Mouse (Mus musculus) adrenal gland, postnatal 10 days (tissue): ENCODE measurements at regions not wholly inside any gene's neighbourhood (a gene's known extent, or its start where the extent isn't known, plus 50 kb on each side); places are given as distances from the start of the nearest gene placed in this dataset.
"Not testable (repeated sequence)": the region's sequence is repeated elsewhere in the genome, so short reads cannot be mapped to it uniquely, and the experiment has no call there.

Experiments used
- DNase-seq: peaks from one replicate; pipeline ENCODE4 v3.0.0; 2021; ENCODE audit warnings: mixed read lengths

GRCm38 (mm10) chr7:61615156-61615555 is 731.2 kb upstream of the Ndn start:
- DNase-seq = no peak

- no peak for DNase-seq
These were observed 701.4 kb upstream of the Ndn start for GRCm38 (mm10) chr7:61644893-61645545.

- DNase-seq = no peak
These were observed 688.3 kb upstream of the Ndn start for GRCm38 (mm10) chr7:61658086-61658485.

GRCm38 (mm10) chr7:61683080-61683479 is 663.3 kb upstream of the Ndn start:
- no peak for DNase-seq

GRCm38 (mm10) chr7:61685052-61685655 is 661.2 kb upstream of the Ndn start:
- no peak for DNase-seq

- no peak for DNase-seq
These were observed 620.2 kb upstream of the Ndn start for GRCm38 (mm10) chr7:61726149-61726548.

- DNase-seq = no peak
These were observed 608.9 kb upstream of the Ndn start for GRCm38 (mm10) chr7:61737511-61737910.

- DNase-seq = not testable (repeated sequence)
These were observed 607.0 kb upstream of the Ndn start for GRCm38 (mm10) chr7:61739336-61739735.

- DNase-seq = no peak
These were observed 576.5 kb upstream of the Ndn start for GRCm38 (mm10) chr7:61769826-61770225.

- no peak for DNase-seq
These were observed 556.1 kb upstream of the Ndn start for GRCm38 (mm10) chr7:61790113-61790796.

GRCm38 (mm10) chr7:61836827-61837226 is 509.5 kb upstream of the Ndn start:
- no peak for DNase-seq

GRCm38 (mm10) chr7:61837240-61837639 is 509.1 kb upstream of the Ndn start:
- peak; percentile 1 for DNase-seq

GRCm38 (mm10) chr7:61851949-61852348 is 494.4 kb upstream of the Ndn start:
- no peak for DNase-seq

- no peak for DNase-seq
These were observed 481.9 kb upstream of the Ndn start for GRCm38 (mm10) chr7:61864517-61864916.

GRCm38 (mm10) chr7:61866376-61866775 is 480.0 kb upstream of the Ndn start:
- no peak for DNase-seq

GRCm38 (mm10) chr7:61876220-61876619 is 470.1 kb upstream of the Ndn start:
- DNase-seq = no peak

GRCm38 (mm10) chr7:61877311-61878065 is 468.9 kb upstream of the Ndn start:
- peak; percentile 7 for DNase-seq

GRCm38 (mm10) chr7:61878095-61878494 is 468.3 kb upstream of the Ndn start:
- no peak for DNase-seq

- DNase-seq = no peak
These were observed 467.8 kb upstream of the Ndn start for GRCm38 (mm10) chr7:61878585-61878984.
